Mouse (Mus musculus): ENCODE data around the gene Mcf2l.

- TF ChIP-seq CTCF (IDR thresholded peaks at IDR 0.05; ENCODE audit: low read depth) (no peak), EP300 (IDR thresholded peaks at IDR 0.05; ENCODE audit: low read depth) (no peak)
Observed at GRCm38 (mm10) chr8:13021830-13022229, 148.2 kb downstream of the Mcf2l start.

Measured in heart, postnatal 0 days (tissue).